Mouse (Mus musculus): Measurements from ENCODE around the gene Sugp2. TPM values are rescaled to one million over a fixed set of nuclear protein-coding genes. Genes with fewer than 3 reads are reported as not detected.

Sugp2 gene
- polyA plus RNA-seq, 1 experiment, result 47.2 TPM

DNA sequence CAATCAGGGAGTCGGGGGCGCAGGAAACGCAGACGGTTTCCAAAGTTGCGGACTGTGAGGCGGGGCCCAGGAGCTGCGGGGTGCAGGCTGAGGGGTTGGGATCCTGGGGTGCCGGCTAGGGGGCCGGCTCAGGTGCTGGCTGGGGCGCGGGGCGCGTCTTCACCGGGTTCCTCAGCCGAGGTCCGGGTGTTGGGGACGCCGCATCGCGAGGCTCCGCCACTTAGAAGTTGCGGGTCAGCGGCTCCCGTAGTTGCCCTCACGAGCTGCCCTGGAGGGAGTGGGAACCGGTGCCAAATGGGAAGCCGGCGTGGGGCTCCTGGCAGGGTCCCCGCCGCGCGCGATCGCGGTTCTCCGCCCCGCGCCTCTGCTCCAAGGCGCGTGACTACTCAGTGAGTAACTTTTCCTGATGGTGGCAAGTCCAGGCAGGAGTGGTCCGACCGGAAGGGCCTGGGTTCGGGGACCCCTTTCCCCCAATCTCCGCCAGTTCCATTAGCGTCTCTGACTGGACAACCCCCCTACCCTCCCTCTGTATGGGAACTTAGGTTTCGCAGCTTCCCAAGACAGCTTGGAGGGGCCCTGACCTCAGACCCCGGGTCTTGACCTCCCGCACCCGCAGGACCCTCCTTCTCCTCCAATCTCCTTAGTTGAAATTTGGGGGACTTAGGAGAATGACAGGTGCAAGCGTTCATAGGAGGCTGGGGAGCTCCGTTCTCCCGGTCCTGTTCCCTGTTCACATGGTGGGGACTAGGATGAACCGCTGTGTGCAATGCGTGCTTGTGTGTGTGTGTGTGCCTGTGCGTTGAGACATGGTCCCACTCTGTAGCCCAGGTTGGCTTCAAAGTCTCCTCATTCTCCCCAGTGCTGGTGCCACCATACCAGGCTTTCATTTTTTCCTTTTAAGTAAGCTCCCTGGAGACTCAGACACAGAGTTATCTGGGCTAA is 49.4 kb downstream of the Sugp2 start:
- Histone ChIP-seq H3K9ac (ENCODE audit: low read depth, poor library complexity, severe bottlenecking) (peak overlapping the region; percentile 98), H3K4me3 (ENCODE audit: low read depth, low read length) (peak overlapping the region; percentile 68), H3K9me3 (replicated peaks; ENCODE audit: control insufficient read depth, insufficient read depth, low read length, poor library complexity, severe bottlenecking) (peaks cover 6% of the 10 kb centered on the region; the same call in 1 of the 2 replicates), H3K27ac (ENCODE audit: insufficient read depth, low read length) (no peak overlapping the region), H3K36me3 (ENCODE audit: control insufficient read depth, insufficient read depth, low read length, poor library complexity, severe bottlenecking) (peaks cover 22% of the 10 kb centered on the region), H3K27me3 (ENCODE audit: control insufficient read depth, insufficient read depth, low read length, poor library complexity, severe bottlenecking) (no peaks in the 10 kb centered on the region), H3K4me1 (ENCODE audit: control insufficient read depth, insufficient read depth, low read length) (peaks cover 2% of the 10 kb centered on the region)
- TF ChIP-seq EP300 (IDR thresholded peaks at IDR 0.05; ENCODE audit: insufficient read depth, low read depth, low read length) (no peak), POLR2A (IDR thresholded peaks at IDR 0.05; ENCODE audit: insufficient read depth, low read length) (no peak), CTCF (IDR thresholded peaks at IDR 0.05; ENCODE audit: low read depth, low read length) (no peak)

GRCm38 (mm10) chr8:70284421-70284820 is 50.4 kb downstream of the Sugp2 start:
- no peak overlapping the region for H3K9ac ChIP-seq (ENCODE audit: low read depth, poor library complexity, severe bottlenecking)
- TF ChIP-seq CTCF (IDR thresholded peaks at IDR 0.05; ENCODE audit: low read depth, low read length), result no peak
- TF ChIP-seq EP300 (IDR thresholded peaks at IDR 0.05; ENCODE audit: insufficient read depth, low read depth, low read length), result no peak
- TF ChIP-seq POLR2A (IDR thresholded peaks at IDR 0.05; ENCODE audit: insufficient read depth, low read length), result no peak

DNA sequence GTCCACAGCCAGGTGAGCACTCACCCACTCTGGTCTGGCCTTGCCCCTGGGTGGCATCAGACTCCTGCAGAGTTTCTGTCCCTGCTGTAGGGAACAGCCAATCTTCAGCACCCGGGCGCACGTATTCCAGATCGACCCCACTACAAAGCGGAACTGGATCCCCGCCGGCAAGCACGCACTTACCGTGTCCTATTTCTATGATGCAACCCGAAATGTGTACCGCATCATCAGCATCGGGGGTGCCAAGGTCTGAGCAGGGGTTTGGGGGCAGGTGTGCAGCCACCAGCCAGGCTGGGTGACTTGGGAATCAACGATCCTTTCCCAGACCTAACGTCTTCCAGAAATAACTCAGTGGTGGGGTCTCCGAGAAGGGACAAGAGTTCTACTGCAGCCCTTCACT is 51.3 kb downstream of the Sugp2 start:
- Histone ChIP-seq H3K27ac (ENCODE audit: insufficient read depth, low read length) (no peak overlapping the region), H3K36me3 (ENCODE audit: control insufficient read depth, insufficient read depth, low read length, poor library complexity, severe bottlenecking) (peaks cover 33% of the 10 kb centered on the region), H3K4me1 (ENCODE audit: control insufficient read depth, insufficient read depth, low read length) (peaks cover 2% of the 10 kb centered on the region), H3K9me3 (replicated peaks; ENCODE audit: control insufficient read depth, insufficient read depth, low read length, poor library complexity, severe bottlenecking) (peaks cover 6% of the 10 kb centered on the region; the same call in 1 of the 2 replicates), H3K9ac (ENCODE audit: low read depth, poor library complexity, severe bottlenecking) (no peak overlapping the region), H3K4me3 (ENCODE audit: low read depth, low read length) (no peak overlapping the region), H3K27me3 (ENCODE audit: control insufficient read depth, insufficient read depth, low read length, poor library complexity, severe bottlenecking) (no peaks in the 10 kb centered on the region)
- TF ChIP-seq POLR2A (IDR thresholded peaks at IDR 0.05; ENCODE audit: insufficient read depth, low read length), result no peak
- no peak for TF ChIP-seq EP300 (IDR thresholded peaks at IDR 0.05; ENCODE audit: insufficient read depth, low read depth, low read length)
- TF ChIP-seq CTCF (IDR thresholded peaks at IDR 0.05; ENCODE audit: low read depth, low read length), result no peak

More at GRCm38 (mm10) chr8:70284421-70284820, 50.4 kb downstream of the Sugp2 start:
- Histone ChIP-seq H3K27me3 (ENCODE audit: control insufficient read depth, insufficient read depth, low read length, poor library complexity, severe bottlenecking) (no peaks in the 10 kb centered on the region), H3K4me3 (ENCODE audit: low read depth, low read length) (no peak overlapping the region), H3K9me3 (replicated peaks; ENCODE audit: control insufficient read depth, insufficient read depth, low read length, poor library complexity, severe bottlenecking) (peaks cover 6% of the 10 kb centered on the region; the same call in 1 of the 2 replicates), H3K4me1 (ENCODE audit: control insufficient read depth, insufficient read depth, low read length) (peaks cover 2% of the 10 kb centered on the region), H3K27ac (ENCODE audit: insufficient read depth, low read length) (no peak overlapping the region), H3K36me3 (ENCODE audit: control insufficient read depth, insufficient read depth, low read length, poor library complexity, severe bottlenecking) (peaks cover 26% of the 10 kb centered on the region)

- Histone ChIP-seq H3K36me3 (ENCODE audit: control insufficient read depth, insufficient read depth, low read length, poor library complexity, severe bottlenecking) (peaks cover 48% of the 10 kb centered on the region), H3K9ac (ENCODE audit: low read depth, poor library complexity, severe bottlenecking) (no peak overlapping the region), H3K9me3 (replicated peaks; ENCODE audit: control insufficient read depth, insufficient read depth, low read length, poor library complexity, severe bottlenecking) (peaks cover 6% of the 10 kb centered on the region; the same call in 1 of the 2 replicates), H3K27me3 (ENCODE audit: control insufficient read depth, insufficient read depth, low read length, poor library complexity, severe bottlenecking) (no peaks in the 10 kb centered on the region), H3K27ac (ENCODE audit: insufficient read depth, low read length) (no peak overlapping the region), H3K4me1 (ENCODE audit: control insufficient read depth, insufficient read depth, low read length) (no peaks in the 10 kb centered on the region), H3K4me3 (ENCODE audit: low read depth, low read length) (no peak overlapping the region)
- no peak for TF ChIP-seq EP300 (IDR thresholded peaks at IDR 0.05; ENCODE audit: insufficient read depth, low read depth, low read length)
- no peak for TF ChIP-seq POLR2A (IDR thresholded peaks at IDR 0.05; ENCODE audit: insufficient read depth, low read length)
- TF ChIP-seq CTCF (IDR thresholded peaks at IDR 0.05; ENCODE audit: low read depth, low read length), result peak; percentile 69
These were observed 52.7 kb downstream of the Sugp2 start for GRCm38 (mm10) chr8:70286737-70287136.

DNA sequence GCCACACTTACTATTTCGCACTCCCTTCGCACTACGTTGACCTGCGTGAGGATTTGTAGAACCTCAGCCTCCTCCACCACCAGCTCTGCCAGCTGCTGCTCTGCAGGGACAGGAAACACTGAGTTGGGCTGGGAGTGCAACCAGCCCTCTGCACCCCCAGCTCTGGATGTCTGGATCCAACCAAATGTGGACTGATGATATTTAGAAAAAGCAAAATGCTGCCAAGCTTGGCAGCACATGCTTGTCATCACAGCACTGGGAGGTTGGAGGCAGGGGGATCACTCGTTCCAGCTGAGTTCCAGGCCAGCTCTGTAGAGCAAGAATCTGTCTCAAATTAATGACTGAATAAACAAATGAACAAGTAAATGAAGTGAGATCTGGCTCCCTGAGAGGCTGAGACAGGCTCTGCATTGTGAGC is 60.0 kb downstream of the Sugp2 start:
- no peak overlapping the region; the same call in 1 of the 2 replicates for H3K27ac ChIP-seq (ENCODE audit: insufficient read depth, low read length)
- no peaks in the 10 kb centered on the region for H3K9me3 ChIP-seq (replicated peaks; ENCODE audit: control insufficient read depth, insufficient read depth, low read length, poor library complexity, severe bottlenecking)
- no peaks in the 10 kb centered on the region for H3K27me3 ChIP-seq (ENCODE audit: control insufficient read depth, insufficient read depth, low read length, poor library complexity, severe bottlenecking)
- no peak for TF ChIP-seq CTCF (IDR thresholded peaks at IDR 0.05; ENCODE audit: low read depth, low read length)
- no peak for TF ChIP-seq POLR2A (IDR thresholded peaks at IDR 0.05; ENCODE audit: insufficient read depth, low read length)
- no peak for TF ChIP-seq EP300 (IDR thresholded peaks at IDR 0.05; ENCODE audit: insufficient read depth, low read depth, low read length)
- no peak overlapping the region for H3K4me3 ChIP-seq (ENCODE audit: low read depth, low read length)
- H3K4me1 ChIP-seq (ENCODE audit: control insufficient read depth, insufficient read depth, low read length), result no peaks in the 10 kb centered on the region
- no peak overlapping the region for H3K9ac ChIP-seq (ENCODE audit: low read depth, poor library complexity, severe bottlenecking)
- H3K36me3 ChIP-seq (ENCODE audit: control insufficient read depth, insufficient read depth, low read length, poor library complexity, severe bottlenecking), result peaks cover 63% of the 10 kb centered on the region

DNA sequence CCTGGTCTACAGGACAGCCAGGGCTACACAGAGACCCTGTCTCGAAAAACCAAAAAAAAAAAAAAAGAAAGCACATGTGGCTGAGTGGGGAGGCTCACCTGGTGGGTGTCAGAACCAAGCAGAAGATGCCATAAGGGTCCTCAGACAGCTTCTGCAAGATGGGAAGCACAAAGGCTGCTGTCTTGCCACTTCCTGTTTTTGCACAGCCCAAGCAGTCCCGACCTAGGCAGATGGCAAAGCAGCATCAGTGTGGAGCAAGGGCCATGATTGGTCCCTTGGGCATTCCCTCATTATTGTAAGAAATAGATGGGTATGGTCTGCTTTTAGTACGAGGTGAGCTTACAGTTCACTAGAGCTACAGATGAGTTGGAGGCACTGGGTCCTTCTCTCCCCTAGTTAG is 66.9 kb downstream of the Sugp2 start:
- no peak for TF ChIP-seq POLR2A (IDR thresholded peaks at IDR 0.05; ENCODE audit: insufficient read depth, low read length)
- TF ChIP-seq EP300 (IDR thresholded peaks at IDR 0.05; ENCODE audit: insufficient read depth, low read depth, low read length), result no peak
- no peak for TF ChIP-seq CTCF (IDR thresholded peaks at IDR 0.05; ENCODE audit: low read depth, low read length)
- no peaks in the 10 kb centered on the region for H3K9me3 ChIP-seq (replicated peaks; ENCODE audit: control insufficient read depth, insufficient read depth, low read length, poor library complexity, severe bottlenecking)
- H3K4me1 ChIP-seq (ENCODE audit: control insufficient read depth, insufficient read depth, low read length), result no peaks in the 10 kb centered on the region
- H3K27ac ChIP-seq (ENCODE audit: insufficient read depth, low read length), result no peak overlapping the region
- no peaks in the 10 kb centered on the region for H3K27me3 ChIP-seq (ENCODE audit: control insufficient read depth, insufficient read depth, low read length, poor library complexity, severe bottlenecking)
- peaks cover 21% of the 10 kb centered on the region for H3K36me3 ChIP-seq (ENCODE audit: control insufficient read depth, insufficient read depth, low read length, poor library complexity, severe bottlenecking)
- H3K9ac ChIP-seq (ENCODE audit: low read depth, poor library complexity, severe bottlenecking), result no peak overlapping the region
- H3K4me3 ChIP-seq (ENCODE audit: low read depth, low read length), result no peak overlapping the region

Measured in ES-Bruce4 (cell line).